Mouse (Mus musculus) bone marrow macrophage, adult 2 months (primary cell): Measurements from ENCODE around the gene Adgrl1.

Experiments used
- CTCF ChIP-seq: IDR thresholded peaks from 2 replicates; pipeline ENCODE4 v1.5.1; 2012; ENCODE audit warnings: low read depth, mild to moderate bottlenecking, low read length, moderate library complexity
- POLR2A ChIP-seq: IDR thresholded peaks from 2 replicates; pipeline ENCODE4 v1.6.1; 2012; ENCODE audit warnings: mild to moderate bottlenecking, low read depth, low read length, borderline replicate concordance

DNA sequence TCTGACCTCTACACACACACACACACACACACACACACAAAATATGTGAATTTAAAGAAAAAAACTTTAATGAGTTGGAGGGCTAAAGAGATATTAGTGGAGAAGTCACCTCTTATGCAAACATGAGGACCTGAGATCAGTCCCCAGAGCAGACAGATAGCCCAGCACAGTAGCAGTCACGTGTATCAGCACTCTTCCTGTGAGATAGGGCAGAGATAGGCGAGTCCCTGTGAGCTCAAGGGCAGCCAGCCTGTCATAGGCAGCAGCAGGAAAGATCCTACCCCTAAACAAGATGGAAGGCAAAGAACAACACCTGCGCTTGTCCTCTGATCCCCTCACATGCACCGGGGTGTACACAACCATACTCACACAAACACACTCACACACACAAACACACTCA is 82.5 kb downstream of the Adgrl1 start:
- TF ChIP-seq POLR2A (no peak), CTCF (no peak)
